ENCODE assay signal across 8 mouse cellular contexts in the genomic region with DNA sequence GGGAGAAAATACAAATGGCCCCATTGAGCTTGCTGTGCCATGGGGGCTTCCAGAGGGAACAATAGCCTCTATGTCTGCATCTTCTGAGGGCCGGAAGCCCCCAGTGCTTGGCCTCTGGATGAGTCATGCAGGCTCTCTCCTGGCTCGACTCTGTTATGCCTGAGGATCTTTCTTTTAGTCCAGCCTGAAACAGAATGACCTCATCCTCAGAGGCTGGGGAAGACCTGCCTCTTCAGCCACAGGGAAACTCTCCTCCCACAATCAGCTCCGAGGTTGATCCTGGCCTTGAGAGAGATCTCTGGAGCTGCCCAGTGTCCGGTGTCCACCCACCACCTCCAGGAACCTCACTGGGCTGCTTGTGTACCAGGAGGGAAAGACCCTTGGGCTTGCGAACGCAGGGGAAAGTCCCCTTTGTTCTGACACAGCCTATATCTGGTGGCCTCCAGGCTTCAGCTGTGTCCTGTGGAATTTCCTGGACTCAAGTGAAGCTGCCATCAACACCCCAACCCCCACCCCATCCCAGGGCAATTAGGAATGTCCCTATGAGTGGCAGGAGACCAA.
DNase-seq lines count a peak whose midpoint lies in the region; ATAC-seq lines count a peak whose summit lies in the region.

No protein-coding gene starts in this region.

- no peak overlapping the region for H3K9ac ChIP-seq in intestine, embryonic 15.5 days

- H3K4me2 ChIP-seq in intestine, embryonic 15.5 days (replicated peaks) = no peak overlapping the region

- H3K4me3 ChIP-seq in intestine, embryonic 15.5 days (replicated peaks) = no peak overlapping the region

- no peaks in the 10 kb centered on the region for H3K9me3 ChIP-seq in intestine, embryonic 15.5 days

- WGBS in intestine, embryonic 15.5 days = 43% methylated on average over 6 of the region's 6 CpGs

- 0 out of 2 replicates have a peak, but pooled peaks have one; percentile 18 for ATAC-seq in granulocyte monocyte progenitor cell, adult 5-6 weeks (replicated peaks; ENCODE audit: poor library complexity, severe bottlenecking)
- peak; percentile 83 for ATAC-seq in intestine, embryonic 15.5 days
- ATAC-seq in erythroid progenitor cell, adult 5-6 weeks (replicated peaks; ENCODE audit: low FRiP score, poor library complexity, severe bottlenecking) = no peak

- no peaks in the 10 kb centered on the region for H3K36me3 ChIP-seq in intestine, embryonic 15.5 days

- no peaks in the 10 kb centered on the region for H3K27me3 ChIP-seq in intestine, embryonic 15.5 days (replicated peaks)

- peak overlapping the region; percentile 23 for H3K27ac ChIP-seq in intestine, embryonic 15.5 days

- DNase-seq in 3134 (ENCODE audit: extremely low read depth, insufficient read length, low spot score) = peak; percentile 72
- peak; percentile 77 for DNase-seq in adrenal gland, adult 2 months
- DNase-seq in lung, postnatal 10 days = peak; percentile 84
- no peak for DNase-seq in right cerebral cortex, adult 2 months (ENCODE audit: low spot score in 2 of 2)
- no peak for DNase-seq in urinary bladder, postnatal 25 days (ENCODE audit: low spot score)

- H3K4me1 ChIP-seq in intestine, embryonic 15.5 days (replicated peaks) = peaks cover 13% of the 10 kb centered on the region; the same call in 1 of the 2 replicates

Comparison
In these comparisons a context has a peak if more than half of its experiments do, and no peak if none do; other contexts are left out.
1. DNase-seq: peak in 3134 (single experiment), adrenal gland, adult 2 months (single experiment) and lung, postnatal 10 days (single experiment); none in right cerebral cortex, adult 2 months (0 of 2) and urinary bladder, postnatal 25 days (single experiment).